18 mouse cellular contexts compared by ENCODE assay signal in genomic region chr11:47695611-47696010, GRCm38 (mm10).
A peak's percentile ranks its signal among the peaks of the same experiment; 100 is the strongest.
DNase-seq lines count a peak whose midpoint lies in the region; ATAC-seq and TF ChIP-seq lines count a peak whose summit lies in the region.
"Had no signal": no experiment of that assay in that cellular context is flagged by ENCODE, and none has a peak within 500 bp of the region (broad histone marks: within the 10 kb centered on the region; RNA-seq: fewer than 3 reads in every experiment).

No protein-coding gene starts in this region.

- H3K9ac ChIP-seq in forebrain, embryonic 14.5 days (ENCODE audit: low read length): no peak overlapping the region
- H3K9ac ChIP-seq in forebrain, embryonic 12.5 days: no peak overlapping the region
- no peak overlapping the region for H3K9ac ChIP-seq in neural tube, embryonic 12.5 days
- H3K9ac ChIP-seq in neural tube, embryonic 15.5 days (replicated peaks): no peak overlapping the region
- H3K9ac ChIP-seq in hindbrain, postnatal 0 days (replicated peaks; ENCODE audit: low read length): no peak overlapping the region
- H3K9ac ChIP-seq in intestine, embryonic 15.5 days: no peak overlapping the region
- H3K9ac ChIP-seq: embryonic facial prominence, embryonic 12.5 days; heart, embryonic 15.5 days had no signal

- H3K9me3 ChIP-seq in forebrain, embryonic 14.5 days (replicated peaks; ENCODE audit: control insufficient read depth, low read length): no peaks in the 10 kb centered on the region
- H3K9me3 ChIP-seq in forebrain, embryonic 12.5 days: no peaks in the 10 kb centered on the region
- H3K9me3 ChIP-seq in neural tube, embryonic 12.5 days: no peaks in the 10 kb centered on the region
- H3K9me3 ChIP-seq in neural tube, embryonic 15.5 days (replicated peaks): no peaks in the 10 kb centered on the region
- no peaks in the 10 kb centered on the region for H3K9me3 ChIP-seq in hindbrain, postnatal 0 days (ENCODE audit: low read length)
- no peaks in the 10 kb centered on the region for H3K9me3 ChIP-seq in intestine, embryonic 15.5 days
- H3K9me3 ChIP-seq: embryonic facial prominence, embryonic 12.5 days; heart, embryonic 15.5 days had no signal

- no peak overlapping the region for H3K27ac ChIP-seq in forebrain, embryonic 14.5 days (ENCODE audit: low read depth, low read length)
- H3K27ac ChIP-seq in forebrain, embryonic 12.5 days: no peak overlapping the region
- H3K27ac ChIP-seq in neural tube, embryonic 12.5 days: no peak overlapping the region
- H3K27ac ChIP-seq in neural tube, embryonic 15.5 days (replicated peaks): no peak overlapping the region
- H3K27ac ChIP-seq in hindbrain, postnatal 0 days: no peak overlapping the region
- H3K27ac ChIP-seq in intestine, embryonic 15.5 days: no peak overlapping the region
- H3K27ac ChIP-seq: embryonic facial prominence, embryonic 12.5 days; heart, adult 2 months; heart, embryonic 15.5 days had no signal

- TF ChIP-seq CTCF in hindbrain, postnatal 0 days (IDR thresholded peaks at IDR 0.05; ENCODE audit: low read depth): 0 out of 2 replicates have a peak, but pooled peaks have one; percentile 6

- no peaks in the 10 kb centered on the region for H3K27me3 ChIP-seq in forebrain, embryonic 14.5 days (replicated peaks; ENCODE audit: control insufficient read depth, insufficient read depth, low read length)
- 0 out of 2 replicates have a peak, but pooled peaks cover 4% of the 10 kb centered on the region for H3K27me3 ChIP-seq in forebrain, embryonic 12.5 days
- no peaks in the 10 kb centered on the region for H3K27me3 ChIP-seq in neural tube, embryonic 12.5 days (replicated peaks)
- no peaks in the 10 kb centered on the region for H3K27me3 ChIP-seq in neural tube, embryonic 15.5 days (replicated peaks)
- H3K27me3 ChIP-seq in hindbrain, postnatal 0 days (ENCODE audit: insufficient read depth, low read length): no peaks in the 10 kb centered on the region
- H3K27me3 ChIP-seq in intestine, embryonic 15.5 days (replicated peaks): no peaks in the 10 kb centered on the region
- H3K27me3 ChIP-seq: embryonic facial prominence, embryonic 12.5 days; heart, embryonic 15.5 days had no signal

- no peak for ATAC-seq in forebrain, embryonic 14.5 days
- no peak; the same call in 1 of the 2 replicates for ATAC-seq in forebrain, embryonic 12.5 days (ENCODE audit: low FRiP score)
- ATAC-seq in neural tube, embryonic 12.5 days (ENCODE audit: low FRiP score, low read depth): peak; percentile 37; the same call in 1 of the 2 replicates
- no peak for ATAC-seq in neural tube, embryonic 15.5 days (ENCODE audit: low FRiP score)
- no peak for ATAC-seq in hindbrain, postnatal 0 days
- no peak for ATAC-seq in intestine, embryonic 15.5 days
- ATAC-seq: forebrain, embryonic 16.5 days had no signal

- no peaks in the 10 kb centered on the region for H3K36me3 ChIP-seq in forebrain, embryonic 14.5 days (ENCODE audit: control insufficient read depth, insufficient read depth, low read length)
- H3K36me3 ChIP-seq in forebrain, embryonic 12.5 days (replicated peaks): no peaks in the 10 kb centered on the region
- no peaks in the 10 kb centered on the region for H3K36me3 ChIP-seq in neural tube, embryonic 12.5 days
- no peaks in the 10 kb centered on the region for H3K36me3 ChIP-seq in neural tube, embryonic 15.5 days
- no peaks in the 10 kb centered on the region for H3K36me3 ChIP-seq in hindbrain, postnatal 0 days (ENCODE audit: insufficient read depth, low read length)
- H3K36me3 ChIP-seq in intestine, embryonic 15.5 days: no peaks in the 10 kb centered on the region
- H3K36me3 ChIP-seq: embryonic facial prominence, embryonic 12.5 days; heart, embryonic 15.5 days had no signal

- no peak overlapping the region for H3K4me2 ChIP-seq in forebrain, embryonic 14.5 days (ENCODE audit: low read length)
- no peak overlapping the region for H3K4me2 ChIP-seq in forebrain, embryonic 12.5 days
- H3K4me2 ChIP-seq in neural tube, embryonic 12.5 days (replicated peaks): no peak overlapping the region
- H3K4me2 ChIP-seq in neural tube, embryonic 15.5 days: no peak overlapping the region
- H3K4me2 ChIP-seq in hindbrain, postnatal 0 days (ENCODE audit: low read depth, low read length): no peak overlapping the region
- H3K4me2 ChIP-seq in intestine, embryonic 15.5 days (replicated peaks): no peak overlapping the region
- H3K4me2 ChIP-seq: embryonic facial prominence, embryonic 12.5 days; heart, embryonic 11.5 days; heart, embryonic 15.5 days had no signal

- H3K4me3 ChIP-seq in forebrain, embryonic 14.5 days (ENCODE audit: low read depth, low read length): no peak overlapping the region
- H3K4me3 ChIP-seq in forebrain, embryonic 12.5 days (replicated peaks): no peak overlapping the region
- H3K4me3 ChIP-seq in neural tube, embryonic 12.5 days: no peak overlapping the region
- no peak overlapping the region for H3K4me3 ChIP-seq in neural tube, embryonic 15.5 days (replicated peaks)
- no peak overlapping the region for H3K4me3 ChIP-seq in hindbrain, postnatal 0 days (ENCODE audit: low read length)
- H3K4me3 ChIP-seq in intestine, embryonic 15.5 days (replicated peaks): no peak overlapping the region
- H3K4me3 ChIP-seq: embryonic facial prominence, embryonic 12.5 days; heart, adult 2 months; heart, embryonic 15.5 days had no signal

- peak; percentile 24 for DNase-seq in forebrain, embryonic 14.5 days (ENCODE audit: low spot score)
- DNase-seq in left cerebral cortex, postnatal 4 days: peak; percentile 22
- DNase-seq in left cerebral cortex, adult 9 months (ENCODE audit: low spot score in 2 of 2): no peak
- peak; percentile 3 for DNase-seq in hindbrain, postnatal 0 days (ENCODE audit: low spot score)
- DNase-seq: adrenal gland, adult 2 months; adrenal gland, postnatal 25 days; cerebellum, adult 2 months; gastrocnemius, postnatal 14 days; heart, adult 2 months; heart, postnatal 14 days had no signal

- H3K4me1 ChIP-seq in forebrain, embryonic 14.5 days (ENCODE audit: control insufficient read depth, insufficient read depth, low read length): no peaks in the 10 kb centered on the region
- H3K4me1 ChIP-seq in forebrain, embryonic 12.5 days: no peaks in the 10 kb centered on the region
- H3K4me1 ChIP-seq in neural tube, embryonic 12.5 days: no peaks in the 10 kb centered on the region
- H3K4me1 ChIP-seq in neural tube, embryonic 15.5 days: peaks cover 4% of the 10 kb centered on the region; the same call in 1 of the 2 replicates
- no peaks in the 10 kb centered on the region for H3K4me1 ChIP-seq in hindbrain, postnatal 0 days (ENCODE audit: insufficient read depth, low read length)
- H3K4me1 ChIP-seq in intestine, embryonic 15.5 days (replicated peaks): no peaks in the 10 kb centered on the region
- H3K4me1 ChIP-seq: embryonic facial prominence, embryonic 12.5 days; heart, embryonic 15.5 days had no signal

- intact Hi-C loops in left cerebral cortex, postnatal 4 days (cut with DNase I): no loop called here

- WGBS in forebrain, embryonic 14.5 days: 16% methylated on average over 1 of the region's 1 CpGs
- WGBS in forebrain, embryonic 12.5 days: 35% methylated on average over 1 of the region's 1 CpGs
- 44% methylated on average over 1 of the region's 1 CpGs for WGBS in neural tube, embryonic 12.5 days
- 24% methylated on average over 1 of the region's 1 CpGs for WGBS in neural tube, embryonic 15.5 days
- WGBS in hindbrain, postnatal 0 days: 15% methylated on average over 1 of the region's 1 CpGs
- WGBS in intestine, embryonic 15.5 days: 64% methylated on average over 1 of the region's 1 CpGs

Comparison
In these comparisons a context has a peak if more than half of its experiments do, and no peak if none do; other contexts are left out.
1. DNase-seq: peak in forebrain, embryonic 14.5 days (single experiment), left cerebral cortex, postnatal 4 days (single experiment) and hindbrain, postnatal 0 days (single experiment); none in left cerebral cortex, adult 9 months (0 of 2).